Mouse (Mus musculus) cerebellum, adult 11 months (tissue): ENCODE results near the gene Lgals7.

Experiments used
- DNase-seq: peaks from one replicate; pipeline ENCODE4 v3.0.0; 2022

The Lgals7 gene

DNA sequence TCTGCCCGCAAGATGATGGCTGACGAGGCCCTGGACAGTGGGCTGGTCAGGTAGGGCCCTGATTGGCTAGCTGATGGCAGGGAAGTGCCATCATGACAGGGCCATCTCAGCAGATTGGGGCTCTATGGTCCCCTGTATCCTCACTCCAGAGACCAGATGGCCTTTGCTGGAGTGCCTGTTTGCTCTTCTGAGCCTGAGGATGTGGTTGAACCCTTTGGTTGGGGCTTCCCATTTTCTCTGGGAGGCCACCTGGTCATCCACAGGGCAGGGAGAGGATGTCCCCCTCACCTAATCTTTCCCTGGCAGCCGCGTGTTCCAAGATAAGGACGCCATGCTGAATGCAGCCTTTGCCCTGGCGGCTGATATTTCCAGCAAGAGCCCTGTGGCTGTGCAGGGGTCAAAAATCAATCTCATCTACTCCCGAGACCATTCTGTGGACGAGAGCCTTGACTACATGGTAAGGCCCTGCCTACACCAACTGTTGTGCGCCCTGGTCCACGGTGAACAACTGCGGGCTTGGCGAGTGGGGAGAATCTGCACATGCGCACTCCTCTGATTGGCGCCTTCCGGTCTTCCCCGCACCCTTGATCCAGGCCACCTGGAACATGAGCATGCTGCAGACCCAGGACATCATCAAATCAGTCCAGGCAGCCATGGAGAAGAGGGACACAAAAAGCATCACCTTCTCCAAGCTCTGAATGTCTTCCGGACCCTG, 32.1 kb upstream of the Lgals7 start:
- DNase-seq, result no peak

DNA sequence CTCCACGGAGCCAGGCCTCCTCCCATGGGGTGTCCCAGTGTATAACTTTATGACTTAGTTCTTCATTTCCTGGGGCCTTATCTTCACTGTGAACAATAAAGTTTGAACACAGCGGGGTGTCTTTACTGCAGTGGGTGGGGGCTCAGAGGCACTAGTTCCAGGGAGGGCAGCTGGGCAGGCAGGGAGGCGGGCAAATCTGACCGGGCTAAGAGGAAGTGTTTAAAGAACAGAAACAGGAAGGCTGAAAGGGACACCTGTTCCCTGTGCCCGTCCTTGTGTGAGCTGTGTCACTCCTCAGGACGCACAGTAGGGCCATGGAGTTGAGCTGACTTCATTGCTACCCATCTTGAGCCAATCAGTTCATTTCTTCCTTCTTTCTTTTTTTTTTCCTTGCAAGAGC, 31.5 kb upstream of the Lgals7 start:
- DNase-seq, result no peak

DNA sequence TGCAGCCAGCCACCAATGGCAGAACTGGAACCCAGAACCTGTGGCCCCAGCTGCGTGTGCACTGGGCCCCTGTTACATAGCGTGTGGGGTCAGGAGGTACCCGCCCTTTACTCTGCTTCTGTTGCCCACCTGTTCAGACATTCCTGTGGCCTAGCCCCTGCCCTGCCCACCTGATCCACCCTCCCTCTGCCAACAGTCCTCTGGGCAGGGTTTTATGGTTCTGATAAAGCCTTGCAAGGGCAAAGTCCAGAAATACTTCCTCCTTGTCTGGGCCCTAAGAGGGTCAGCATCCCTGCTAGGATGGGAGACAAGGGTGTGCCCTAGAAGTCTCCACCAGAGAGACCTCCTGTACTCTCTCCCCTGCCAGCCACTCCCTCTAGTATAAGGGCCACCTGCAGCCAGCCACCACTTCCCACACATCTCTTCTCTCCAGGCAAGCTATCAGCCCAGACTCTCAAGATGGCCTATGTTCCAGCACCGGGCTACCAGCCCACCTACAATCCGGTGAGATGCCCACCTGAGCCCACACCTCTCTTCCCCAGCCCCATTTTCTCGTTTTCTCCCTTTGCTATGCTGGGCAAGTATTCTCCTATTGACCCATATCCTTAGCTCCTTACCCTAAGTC, 29.8 kb upstream of the Lgals7 start, which contains the start of gene Lgals4:
Lgals4 (plus strand) TSS at position 132 of the 625 bp plus-strand sequence.
- no peak for DNase-seq

DNA sequence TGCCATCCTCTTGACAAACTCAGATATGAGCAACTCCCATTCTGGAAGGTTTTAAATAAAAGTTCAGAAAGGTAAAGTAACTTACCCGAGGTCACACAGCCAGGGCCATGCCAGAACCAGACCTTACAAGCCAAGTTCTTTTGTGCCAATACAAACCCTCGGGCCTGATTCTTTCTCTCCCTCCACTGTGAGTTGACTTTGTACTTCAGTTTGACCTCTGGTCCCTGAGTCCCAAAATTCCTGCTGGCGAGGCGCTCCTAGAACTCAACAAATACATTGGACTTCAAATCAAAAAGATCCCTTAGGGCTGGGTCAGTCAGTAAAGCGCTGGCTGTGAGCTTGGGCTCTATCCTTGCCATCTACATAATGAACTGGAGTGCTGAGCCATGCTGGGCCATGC, 26.7 kb upstream of the Lgals7 start:
- no peak for DNase-seq

DNA sequence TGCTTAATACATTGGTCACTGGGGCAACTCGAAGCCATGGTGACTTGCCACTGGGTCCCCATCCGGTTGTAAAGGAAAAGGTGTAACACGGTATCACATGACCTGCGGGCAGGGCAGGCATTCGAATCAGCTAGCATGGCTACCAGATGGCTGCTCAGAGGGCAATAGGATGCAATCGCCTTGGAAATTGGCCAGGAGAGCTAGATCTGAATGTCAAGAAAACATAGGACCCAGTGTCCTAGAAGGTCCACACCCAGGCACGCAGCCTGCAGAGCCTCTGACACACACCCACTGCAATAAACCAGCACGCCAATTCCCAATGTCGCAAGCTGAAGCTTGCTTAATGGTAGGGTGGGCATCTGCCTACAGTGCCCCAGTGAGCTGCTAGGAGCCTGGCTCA, 25.3 kb upstream of the Lgals7 start:
- no peak for DNase-seq

DNA sequence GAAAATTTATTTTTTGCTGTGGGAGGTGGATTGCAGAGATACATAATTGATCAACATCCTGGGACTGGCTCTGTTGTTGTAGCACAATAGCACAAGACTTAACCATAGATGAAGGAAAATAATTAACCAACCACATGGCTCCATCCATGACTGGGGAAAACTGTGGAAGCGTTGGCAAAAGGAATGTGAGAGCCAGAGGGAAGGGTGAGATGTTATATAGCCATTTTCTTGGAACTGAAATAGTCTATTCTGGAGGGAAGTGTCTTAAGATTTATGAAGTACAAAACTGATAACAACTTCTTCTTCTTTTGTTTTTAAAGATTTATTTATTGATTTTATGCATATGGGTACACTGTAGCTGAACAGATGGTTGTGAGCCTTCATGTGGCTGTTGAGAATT, 16.4 kb upstream of the Lgals7 start:
- DNase-seq, result no peak

DNA sequence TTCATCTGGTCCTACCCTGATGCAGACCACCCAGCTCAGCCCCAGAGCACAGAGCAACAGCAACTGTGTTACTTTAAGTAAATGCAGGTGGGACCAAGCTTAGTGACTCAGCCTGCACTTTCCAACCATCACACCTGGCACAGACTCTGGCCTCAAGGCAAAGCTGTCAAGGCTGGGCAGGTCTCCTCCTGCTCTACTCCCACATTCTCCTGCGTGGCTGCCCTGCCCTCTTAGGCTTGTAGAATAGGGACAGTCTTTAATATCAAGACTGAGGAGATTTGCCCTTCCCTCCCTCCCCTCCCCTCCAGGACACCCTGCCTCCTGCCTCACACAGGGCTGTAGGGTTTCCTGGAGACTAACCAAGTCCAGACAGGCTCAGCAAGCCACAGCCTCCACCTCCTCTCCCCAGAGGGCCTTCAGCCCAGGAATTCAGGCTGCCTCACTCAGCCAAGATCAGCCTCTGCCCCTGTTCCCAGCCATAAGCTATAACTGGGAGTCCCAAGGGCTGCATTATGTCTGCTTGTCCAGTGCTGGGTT, 13.9 kb upstream of the Lgals7 start:
- no peak for DNase-seq

DNA sequence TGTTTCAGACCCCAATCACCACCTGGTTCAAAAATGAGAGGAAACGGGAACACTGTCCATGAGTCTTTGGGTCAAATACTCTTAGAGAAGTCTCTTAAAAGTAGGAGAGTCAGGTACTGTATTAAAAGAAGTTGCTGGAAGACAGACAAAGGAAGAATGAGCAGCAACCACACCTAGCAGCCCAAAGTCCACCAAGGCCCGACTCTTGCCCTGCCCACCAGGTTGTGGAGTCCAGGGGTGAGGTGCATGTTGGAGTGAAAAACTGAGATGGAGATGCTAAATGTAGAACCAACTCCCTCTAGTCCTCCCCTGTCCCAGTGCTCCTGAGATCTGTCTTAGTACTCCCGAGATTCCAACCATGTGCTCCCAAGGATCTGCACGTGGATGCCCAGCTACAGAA, 13.0 kb upstream of the Lgals7 start:
- DNase-seq, result no peak

DNA sequence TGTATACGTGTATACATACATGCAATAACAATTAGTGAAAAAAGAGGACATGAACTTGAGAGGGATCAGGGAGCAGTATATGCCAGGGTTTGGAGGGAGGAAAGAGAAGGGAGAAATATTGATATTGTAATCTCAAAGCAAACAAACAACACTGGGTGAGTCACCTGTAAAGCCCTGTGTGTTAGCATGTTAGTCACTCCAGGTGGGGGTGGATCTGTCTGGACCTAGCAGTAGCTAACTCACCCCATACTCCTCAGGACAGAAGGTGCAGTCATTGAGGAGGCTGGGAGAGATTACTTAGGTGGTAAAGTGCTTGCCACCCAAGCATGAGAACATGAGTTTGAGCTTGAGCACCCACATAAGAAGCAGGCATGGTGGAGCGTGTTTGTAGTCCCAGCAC, 3.7 kb upstream of the Lgals7 start:
- DNase-seq, result no peak

DNA sequence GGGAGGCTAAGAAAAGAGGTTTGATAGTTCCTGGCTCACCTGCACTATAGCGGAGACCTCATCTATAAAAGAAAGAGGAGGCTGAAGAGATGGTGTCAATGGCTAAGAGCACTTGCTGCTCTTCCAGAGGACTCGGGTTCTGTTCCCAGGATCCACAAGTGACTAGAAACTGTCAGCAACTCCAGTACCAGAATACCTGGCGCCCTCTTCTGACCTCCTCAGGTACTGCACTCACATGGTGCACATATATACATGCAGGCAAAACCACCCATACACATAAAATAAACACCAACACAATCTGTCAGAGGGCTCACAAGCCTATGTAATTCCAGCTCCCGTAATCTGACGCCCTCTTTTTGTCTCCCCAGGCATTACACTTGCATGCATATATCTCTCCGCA, 2.8 kb upstream of the Lgals7 start:
- no peak for DNase-seq

DNA sequence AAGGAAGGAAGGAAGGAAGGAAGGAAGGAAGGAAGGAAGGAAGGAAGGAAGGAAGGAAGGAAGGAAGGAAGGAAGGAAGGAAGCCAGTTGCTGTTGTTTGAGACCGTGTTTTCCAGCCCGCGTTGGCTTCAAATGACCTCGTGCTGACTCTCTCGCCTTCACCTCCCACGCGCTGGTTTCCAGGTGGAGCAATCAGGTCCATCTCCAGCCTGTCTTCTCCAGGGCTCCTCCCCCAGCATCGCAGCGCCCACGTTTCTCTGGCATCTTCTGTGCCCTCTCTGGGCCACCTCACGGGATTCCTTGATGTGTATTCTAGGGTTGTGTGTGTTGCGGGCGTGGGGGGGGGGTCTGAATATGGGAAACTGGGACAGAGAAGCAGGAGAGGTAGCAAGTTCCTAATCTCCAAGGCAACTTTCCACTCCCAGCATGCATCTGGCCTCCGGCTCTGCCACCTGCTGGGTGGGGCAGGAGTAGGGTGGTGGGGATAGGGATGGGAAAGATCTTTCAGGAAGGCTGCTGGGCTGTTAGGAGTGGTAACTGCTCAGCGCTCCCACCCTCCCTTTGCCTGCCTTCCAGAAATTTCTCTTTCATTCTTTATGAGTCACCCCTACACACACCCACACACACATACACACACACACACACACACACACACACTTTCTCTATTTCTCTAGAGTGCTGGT, 695 bp upstream of the Lgals7 start:
- DNase-seq, result no peak

DNA sequence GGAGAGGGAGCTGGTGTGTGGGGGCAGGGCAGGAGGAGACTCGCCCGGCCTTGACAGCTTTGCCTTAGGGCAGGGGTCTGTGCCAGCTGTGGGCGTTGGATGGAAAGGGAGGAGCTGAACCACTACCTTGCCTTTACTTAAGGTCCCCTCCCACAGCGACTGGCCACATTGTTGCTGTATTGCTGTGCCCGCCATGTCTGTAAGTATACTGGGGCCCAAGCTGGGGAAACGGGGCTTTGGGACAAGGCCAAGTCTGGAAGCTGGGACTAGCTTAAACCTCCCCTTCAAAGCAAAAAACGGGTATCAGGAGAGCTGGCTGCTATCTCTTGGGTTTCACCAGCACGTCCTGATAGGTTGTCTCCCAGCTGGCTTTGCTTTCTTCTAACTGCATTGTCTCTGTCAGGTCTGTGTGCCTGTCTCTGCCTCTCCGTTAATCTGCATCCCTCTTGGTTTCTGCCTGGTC, 666 bp downstream of the Lgals7 start:
- DNase-seq, result no peak

DNA sequence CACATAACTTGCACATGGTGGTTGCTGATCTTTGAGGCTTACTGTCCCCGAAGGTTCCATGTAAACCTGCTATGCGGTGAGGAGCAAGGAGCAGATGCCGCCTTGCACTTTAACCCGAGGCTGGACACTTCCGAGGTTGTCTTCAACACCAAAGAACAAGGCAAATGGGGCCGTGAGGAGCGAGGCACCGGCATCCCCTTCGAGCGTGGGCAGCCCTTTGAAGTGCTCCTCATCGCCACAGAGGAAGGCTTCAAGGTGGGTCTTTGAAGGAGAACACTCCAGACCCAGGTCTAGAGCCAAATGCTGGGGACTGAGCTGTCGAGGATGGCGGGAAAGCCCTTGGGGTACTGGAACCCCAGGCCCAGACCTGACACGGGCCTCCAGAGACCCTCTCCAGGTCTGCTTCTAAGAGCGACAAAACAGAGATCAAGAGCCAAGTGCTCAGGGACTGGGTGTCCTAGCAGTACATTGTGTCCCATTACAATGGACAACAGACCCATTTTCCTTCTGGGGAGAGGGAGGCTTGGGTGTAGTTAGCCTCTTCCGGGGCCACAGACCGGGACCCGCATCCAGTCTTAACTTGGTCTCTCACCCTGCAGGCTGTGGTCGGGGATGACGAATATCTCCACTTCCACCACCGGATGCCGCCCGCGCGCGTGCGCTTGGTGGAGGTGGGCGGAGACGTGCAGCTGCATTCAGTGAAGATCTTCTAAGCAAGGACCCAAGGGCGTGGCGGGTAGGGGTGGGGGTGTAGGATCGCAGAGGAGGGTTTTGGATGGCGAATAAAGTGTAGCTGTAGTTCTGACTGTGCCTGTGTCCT, 2.0 kb downstream of the Lgals7 start:
- DNase-seq, result no peak

DNA sequence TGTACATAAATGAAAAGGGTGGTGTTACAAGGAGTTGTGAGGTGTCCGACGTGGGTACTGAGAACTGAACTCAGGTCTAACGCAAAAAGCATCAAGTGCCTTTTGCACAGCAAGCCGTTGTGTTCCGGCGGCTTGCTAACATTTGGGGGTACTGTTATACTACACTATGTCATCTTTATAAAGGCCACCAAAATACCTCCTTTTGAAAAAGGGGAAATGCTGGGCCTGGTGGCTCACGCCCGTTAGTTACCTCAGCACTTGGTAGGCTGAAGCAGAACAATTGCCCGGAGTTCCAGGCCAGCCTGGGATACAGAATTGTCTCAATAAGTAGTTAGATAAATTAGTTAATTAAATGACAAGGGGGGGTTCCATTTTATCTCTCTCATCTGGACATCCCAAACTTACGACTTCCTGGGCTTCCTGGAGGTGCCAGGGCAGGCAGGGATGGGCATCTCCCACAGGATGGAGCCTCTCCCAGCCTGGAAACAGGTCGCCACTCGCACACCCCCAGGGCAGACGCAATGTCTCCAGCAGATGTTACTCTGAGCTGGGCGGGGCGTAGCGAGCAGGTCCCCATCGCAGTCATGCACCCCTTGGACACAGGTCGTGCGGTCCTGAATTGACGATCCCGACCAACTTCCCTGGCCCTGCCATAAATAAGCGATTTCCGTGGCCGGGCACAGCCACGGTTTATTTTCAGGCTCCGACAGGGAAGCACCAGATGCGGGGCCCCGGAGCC, 3.3 kb downstream of the Lgals7 start:
- DNase-seq, result no peak

DNA sequence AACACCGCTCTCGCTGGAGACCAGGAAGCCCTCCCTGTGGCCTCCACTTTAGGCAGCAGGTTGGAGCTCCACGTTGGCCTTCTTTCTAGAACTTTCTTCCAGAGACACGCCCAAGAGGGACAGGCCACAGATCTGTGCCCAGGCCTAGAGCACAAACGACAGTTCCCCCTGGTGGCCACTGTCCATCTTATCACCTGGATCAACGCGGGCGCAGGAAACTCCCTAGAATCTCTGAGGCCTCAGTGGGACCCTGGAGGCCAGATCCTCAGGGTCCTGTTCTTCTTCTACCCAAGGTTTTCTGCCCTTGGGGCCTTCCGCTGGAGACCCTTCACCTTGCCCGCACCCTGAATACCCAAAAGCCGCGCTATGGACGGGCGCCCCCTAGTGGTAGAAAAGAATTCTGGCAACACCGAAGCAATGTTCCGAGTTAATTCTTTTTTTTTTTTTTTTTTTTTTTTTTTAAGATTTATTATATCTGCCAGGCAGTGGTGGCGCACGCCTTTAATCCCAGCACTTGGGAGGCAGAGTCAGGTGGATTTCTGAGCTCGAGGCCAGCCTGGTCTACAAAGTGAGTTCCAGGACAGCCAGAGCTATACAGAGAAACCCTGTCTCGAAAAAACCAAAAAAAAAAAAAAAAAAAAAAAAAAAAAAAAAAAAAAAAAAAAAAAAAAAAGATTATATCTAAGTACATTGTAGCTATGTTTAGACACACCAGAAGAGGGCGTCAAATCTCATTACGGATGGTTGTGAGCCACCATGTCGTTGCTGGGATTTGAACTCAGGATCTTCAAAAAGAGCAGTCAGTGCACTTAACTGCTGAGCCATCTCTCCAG, 4.1 kb downstream of the Lgals7 start:
- DNase-seq, result peak; percentile 64

DNA sequence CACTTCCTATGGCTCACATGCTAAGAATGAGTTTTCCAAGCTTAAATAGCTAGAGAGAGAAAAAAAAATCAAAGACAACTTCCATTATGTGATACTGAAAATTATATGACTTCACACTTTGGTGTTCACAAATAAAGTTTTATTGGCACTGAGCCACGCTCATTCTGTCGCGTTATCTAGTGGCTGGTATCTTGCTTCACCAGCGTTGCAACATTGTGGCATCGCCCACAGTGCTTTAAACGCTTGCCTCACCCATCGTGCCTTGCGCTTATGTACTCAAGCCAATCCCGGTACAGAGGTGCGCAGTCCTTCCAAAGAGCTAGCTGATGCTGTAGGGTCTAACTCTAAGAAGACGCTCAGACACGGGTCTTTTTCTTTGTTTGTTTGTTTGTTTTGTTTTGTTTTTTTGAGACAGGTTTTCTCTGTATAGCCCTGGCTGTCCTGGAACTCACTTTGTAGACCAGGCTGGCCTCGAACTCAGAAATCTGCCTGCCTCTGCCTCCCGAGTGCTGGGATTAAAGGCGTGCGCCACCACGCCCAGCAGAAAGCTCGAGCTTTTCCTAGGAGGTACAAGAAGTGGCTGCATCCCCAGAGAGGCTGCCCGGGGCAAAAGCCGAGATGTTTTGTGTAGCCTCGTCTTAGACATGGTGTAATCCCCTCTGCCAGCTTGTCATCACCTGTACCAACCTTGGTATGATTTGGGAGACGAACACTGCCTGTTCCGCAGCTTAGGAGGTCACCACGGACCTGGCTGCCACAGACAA, 7.4 kb downstream of the Lgals7 start:
- no peak for DNase-seq

DNA sequence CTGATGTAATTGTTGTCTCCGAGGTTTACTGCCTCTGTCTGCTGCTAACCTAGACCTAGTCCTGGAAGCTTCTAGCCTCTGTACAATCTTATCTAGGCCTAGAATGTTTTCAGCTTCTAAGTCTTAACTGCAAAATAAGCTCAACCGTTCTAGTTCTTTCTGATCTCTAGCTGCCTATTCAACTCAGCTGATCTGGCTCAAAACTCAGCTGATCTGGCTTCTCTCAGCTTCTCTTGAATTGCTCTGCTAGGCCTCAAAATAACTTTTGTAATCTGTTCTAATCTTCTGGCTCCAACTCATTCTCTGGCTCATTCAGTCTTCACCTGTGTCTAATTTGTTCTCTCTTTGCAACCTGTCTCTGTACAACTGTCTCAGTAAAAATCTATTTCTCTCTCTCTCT, 10.9 kb downstream of the Lgals7 start:
- DNase-seq, result no peak

DNA sequence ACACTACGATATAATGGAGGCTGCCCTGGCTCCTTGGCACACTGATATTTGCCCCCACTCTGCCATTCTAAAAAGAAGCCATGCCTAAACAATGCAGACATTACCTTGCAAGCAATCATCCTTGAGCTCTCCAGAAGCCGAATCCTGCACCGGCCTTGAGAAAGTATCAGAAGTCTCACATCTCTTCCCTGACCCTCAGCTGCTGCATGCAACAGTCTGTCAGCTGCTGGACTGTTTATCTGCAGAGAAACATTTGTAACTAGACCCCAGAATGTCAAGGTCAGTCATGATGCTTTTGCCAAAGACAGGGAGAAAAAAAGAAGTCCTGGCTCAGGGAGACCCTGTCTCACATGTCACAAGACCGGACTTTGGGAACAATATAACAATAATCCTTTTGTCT, 12.4 kb downstream of the Lgals7 start:
- no peak for DNase-seq

DNA sequence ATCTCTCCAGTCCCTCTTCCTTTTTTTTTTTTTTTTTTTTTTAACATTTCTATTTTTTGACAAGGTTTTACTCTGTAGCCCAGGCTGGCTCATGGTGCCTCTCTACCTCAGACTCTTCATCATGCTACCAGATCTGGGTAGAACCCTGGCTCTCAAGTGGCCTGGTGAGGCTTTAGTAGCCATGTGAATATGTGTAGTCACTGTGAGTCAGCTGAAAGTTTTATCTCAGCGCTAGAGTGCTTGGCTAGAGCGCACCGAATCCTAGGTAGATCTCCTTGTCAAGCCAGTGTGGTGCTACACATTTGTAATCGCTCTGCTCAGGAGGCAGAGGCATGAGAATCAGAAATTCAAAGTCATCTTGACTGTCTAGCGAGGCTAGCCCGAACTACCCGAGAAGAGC, 13.5 kb downstream of the Lgals7 start:
- DNase-seq, result no peak

DNA sequence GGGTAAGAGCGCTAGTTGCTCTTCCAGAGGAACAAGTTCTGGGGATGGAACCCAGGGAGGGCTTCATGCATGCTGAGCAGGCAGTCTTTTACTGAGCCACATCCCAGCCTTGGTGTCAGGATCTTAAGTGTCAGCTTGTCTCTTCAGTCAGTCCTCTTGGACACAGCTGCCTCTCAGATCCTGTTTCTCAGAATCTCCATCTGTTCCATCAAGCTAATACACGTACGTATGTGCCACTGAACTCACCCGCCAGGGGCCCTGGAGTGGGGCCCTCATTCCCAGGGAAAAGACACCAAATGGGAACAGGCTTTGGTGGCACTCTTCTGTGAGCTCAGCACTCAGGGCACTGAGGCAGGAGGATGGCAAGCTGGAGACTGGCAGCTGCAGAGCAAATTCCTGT, 14.2 kb downstream of the Lgals7 start:
- no peak for DNase-seq

DNA sequence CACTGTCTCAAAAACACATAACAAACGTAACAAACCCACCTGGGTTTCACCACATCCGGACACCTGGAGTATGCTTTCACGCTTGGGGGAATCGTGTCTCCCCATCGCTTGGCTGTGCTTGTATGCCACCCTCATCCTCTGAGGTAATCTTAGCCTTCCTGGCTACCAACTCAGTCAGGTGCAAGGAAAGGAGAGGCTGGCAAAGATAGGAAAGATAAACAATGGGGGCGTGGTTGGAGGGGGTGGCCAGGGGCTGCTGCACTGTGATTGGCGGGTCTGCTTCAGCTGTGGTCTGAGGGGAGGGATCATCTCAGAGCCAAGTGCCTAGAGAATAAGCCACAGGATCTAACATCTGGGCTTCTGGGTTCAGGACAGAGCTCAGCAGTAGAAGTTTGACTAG, 16.0 kb downstream of the Lgals7 start:
- no peak for DNase-seq
